Mouse (Mus musculus) limb, embryonic 12.5 days (tissue): ENCODE results near the gene Pkd2l1. TPM values are rescaled to one million over a fixed set of nuclear protein-coding genes. Genes with fewer than 3 reads are reported as not detected.

Experiments used
- ATAC-seq: fragments of 200-750 bp; cut with Nextera tagmentation; 2 replicates; pipeline ENCODE4 v1.8.0; 2017; ENCODE audit warnings: low read depth, moderate TSS enrichment; ENCODE audit not compliant: insufficient number of reproducible peaks, insufficient read depth, low FRiP score, low TSS enrichment
- H3K27ac ChIP-seq: fragments of 300-500 bp; sonication (generic); 2 replicates; pipeline ENCODE4 v1.5.1; 2016; ENCODE audit warnings: mild to moderate bottlenecking, moderate library complexity
- H3K27me3 ChIP-seq: fragments of 300-500 bp; sonication (generic); 2 replicates; pipeline ENCODE4 v1.6.1; 2016; ENCODE audit warnings: mild to moderate bottlenecking, moderate library complexity
- H3K36me3 ChIP-seq: fragments of 300-500 bp; sonication (generic); 2 replicates; pipeline ENCODE4 v1.6.1; 2016; ENCODE audit warnings: mild to moderate bottlenecking, moderate library complexity
- H3K4me1 ChIP-seq: fragments of 300-500 bp; sonication (generic); replicated peaks from 2 replicates; pipeline ENCODE4 v1.6.1; 2016
- H3K4me2 ChIP-seq: fragments of 300-500 bp; sonication (generic); 2 replicates; pipeline ENCODE4 v1.6.1; 2016; ENCODE audit warnings: mild to moderate bottlenecking, moderate library complexity
- H3K4me3 ChIP-seq: fragments of 300-500 bp; sonication (generic); replicated peaks from 2 replicates; pipeline ENCODE4 v1.5.1; 2016; ENCODE audit warnings: mild to moderate bottlenecking
- H3K9ac ChIP-seq: fragments of 300-500 bp; sonication (generic); replicated peaks from 2 replicates; pipeline ENCODE4 v1.6.1; 2016; ENCODE audit warnings: mild to moderate bottlenecking, moderate library complexity
- H3K9me3 ChIP-seq: fragments of 300-500 bp; sonication (generic); 2 replicates; pipeline ENCODE4 v1.6.1; 2016; ENCODE audit warnings: mild to moderate bottlenecking, moderate library complexity
- WGBS: fragments of 180-500 bp; shearing (Covaris S2); methylation state at CpG from one replicate; pipeline ENCODE4 v1.1.7; 2016; 5-methylcytosine and 5-hydroxymethylcytosine counted together
- polyA plus RNA-seq: library from polyadenylated mRNA; unstranded; fragments of >200 nt; fragmentation: Nextera tagmentation; extraction: Ambion mirVana; gene quantifications from 2 replicates; pipeline ENCODE4 v1.2.1, GENCODE M21; 2016

Pkd2l1 gene
- polyA plus RNA-seq, 1 experiment from 2014 or later, result not detected

DNA sequence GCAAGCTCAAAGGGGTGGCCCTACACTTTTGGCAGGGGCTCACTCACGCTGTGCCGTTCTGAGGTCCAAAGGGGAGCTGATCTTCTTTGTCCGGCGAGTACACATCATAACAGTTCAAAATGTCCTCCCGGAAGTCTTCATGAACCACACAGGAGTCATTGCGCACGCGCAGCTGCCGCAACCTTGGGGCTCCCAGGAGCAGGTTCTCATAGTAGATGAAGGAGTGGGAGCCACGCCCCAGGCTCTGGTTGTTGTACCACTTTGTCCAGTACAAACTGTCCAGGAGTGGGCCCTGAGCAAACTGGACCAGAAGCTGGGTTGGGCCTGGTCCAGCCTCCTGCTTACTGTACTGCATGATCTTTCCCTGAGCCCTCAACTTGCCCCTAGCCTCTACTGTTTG, 35.2 kb downstream of the Pkd2l1 start:
- Histone ChIP-seq H3K9ac (no peak overlapping the region), H3K9me3 (no peaks in the 10 kb centered on the region), H3K36me3 (no peaks in the 10 kb centered on the region), H3K4me1 (no peaks in the 10 kb centered on the region), H3K4me2 (no peak overlapping the region), H3K27ac (no peak overlapping the region), H3K27me3 (peaks cover 29% of the 10 kb centered on the region), H3K4me3 (no peak overlapping the region)
- WGBS, result 93% methylated on average over 10 of the region's 10 CpGs
- no peak for ATAC-seq

- Histone ChIP-seq H3K27me3 (peaks cover 38% of the 10 kb centered on the region), H3K9me3 (no peaks in the 10 kb centered on the region), H3K36me3 (no peaks in the 10 kb centered on the region), H3K27ac (no peak overlapping the region), H3K9ac (no peak overlapping the region), H3K4me1 (no peaks in the 10 kb centered on the region), H3K4me2 (no peak overlapping the region), H3K4me3 (no peak overlapping the region)
- ATAC-seq, result no peak
- 81% methylated on average over 5 of the region's 5 CpGs for WGBS
These were observed 38.5 kb downstream of the Pkd2l1 start for GRCm38 (mm10) chr19:44153781-44154180.

GRCm38 (mm10) chr19:44148991-44149390, 43.3 kb downstream of the Pkd2l1 start:
- no peak for ATAC-seq
- Histone ChIP-seq H3K9ac (no peak overlapping the region), H3K4me1 (peaks cover 7% of the 10 kb centered on the region), H3K4me3 (no peak overlapping the region), H3K9me3 (no peaks in the 10 kb centered on the region), H3K36me3 (peaks cover 8% of the 10 kb centered on the region), H3K27ac (no peak overlapping the region), H3K27me3 (peaks cover 27% of the 10 kb centered on the region), H3K4me2 (no peak overlapping the region)
- WGBS, result 70% methylated on average over 2 of the region's 2 CpGs

GRCm38 (mm10) chr19:44148345-44148744, 43.9 kb downstream of the Pkd2l1 start:
- Histone ChIP-seq H3K27me3 (peaks cover 24% of the 10 kb centered on the region), H3K9me3 (no peaks in the 10 kb centered on the region), H3K4me3 (no peak overlapping the region), H3K4me1 (peaks cover 7% of the 10 kb centered on the region), H3K36me3 (peaks cover 13% of the 10 kb centered on the region), H3K27ac (no peak overlapping the region), H3K9ac (no peak overlapping the region), H3K4me2 (no peak overlapping the region)
- no peak for ATAC-seq
- 28% methylated on average over 2 of the region's 2 CpGs for WGBS

DNA sequence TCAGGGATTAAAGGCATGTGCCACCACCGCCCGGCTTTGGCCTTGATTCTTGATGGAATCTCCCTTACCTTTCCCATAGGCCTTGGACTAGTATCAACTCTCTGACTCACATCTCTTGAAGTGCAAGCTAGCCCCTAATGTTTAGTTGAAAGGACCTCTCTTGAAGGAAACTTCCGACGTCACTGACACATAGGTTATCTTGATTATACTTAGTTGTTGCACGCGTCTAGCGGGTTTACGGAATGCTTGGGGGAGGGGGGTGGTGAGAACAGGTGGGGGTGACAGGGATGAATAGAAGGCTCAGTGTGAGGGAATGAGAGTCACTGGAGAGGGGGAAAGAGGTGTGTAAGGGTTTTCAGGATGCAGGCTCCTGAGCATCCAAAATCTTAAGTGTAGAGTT, 45.3 kb downstream of the Pkd2l1 start:
- peaks cover 27% of the 10 kb centered on the region for H3K36me3 ChIP-seq
- H3K27ac ChIP-seq, result no peak overlapping the region
- peaks cover 14% of the 10 kb centered on the region; the same call in 1 of the 2 replicates for H3K27me3 ChIP-seq
- H3K4me1 ChIP-seq, result peaks cover 7% of the 10 kb centered on the region
- no peaks in the 10 kb centered on the region for H3K9me3 ChIP-seq
- no peak overlapping the region for H3K4me3 ChIP-seq
- no peak overlapping the region for H3K9ac ChIP-seq
- ATAC-seq, result no peak
- no peak overlapping the region for H3K4me2 ChIP-seq
- 96% methylated on average over 8 of the region's 8 CpGs for WGBS

DNA sequence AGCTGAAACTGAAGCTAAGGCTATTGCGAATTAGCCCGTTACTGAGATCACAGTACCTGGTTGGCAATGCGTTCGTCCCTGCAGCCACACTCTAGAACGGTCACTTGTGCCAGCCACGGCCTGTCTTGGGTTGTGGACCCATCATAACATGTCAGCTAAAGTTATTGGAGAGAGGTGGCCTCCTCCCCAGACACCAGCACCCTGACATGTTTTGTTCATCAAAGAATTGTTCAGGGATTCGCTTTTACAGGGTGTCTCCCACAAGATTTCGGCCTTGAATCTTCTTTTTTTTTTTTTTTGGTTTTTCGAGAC, 45.7 kb downstream of the Pkd2l1 start:
- H3K9ac ChIP-seq, result peak overlapping the region; percentile 77
- 62% methylated on average over 9 of the region's 9 CpGs for WGBS
- peaks cover 32% of the 10 kb centered on the region for H3K36me3 ChIP-seq
- no peaks in the 10 kb centered on the region for H3K9me3 ChIP-seq
- no peak overlapping the region for H3K27ac ChIP-seq
- peak overlapping the region; percentile 78 for H3K4me2 ChIP-seq
- peaks cover 13% of the 10 kb centered on the region; the same call in 1 of the 2 replicates for H3K27me3 ChIP-seq
- H3K4me3 ChIP-seq, result peak overlapping the region; percentile 72
- no peak for ATAC-seq
- H3K4me1 ChIP-seq, result peaks cover 7% of the 10 kb centered on the region

DNA sequence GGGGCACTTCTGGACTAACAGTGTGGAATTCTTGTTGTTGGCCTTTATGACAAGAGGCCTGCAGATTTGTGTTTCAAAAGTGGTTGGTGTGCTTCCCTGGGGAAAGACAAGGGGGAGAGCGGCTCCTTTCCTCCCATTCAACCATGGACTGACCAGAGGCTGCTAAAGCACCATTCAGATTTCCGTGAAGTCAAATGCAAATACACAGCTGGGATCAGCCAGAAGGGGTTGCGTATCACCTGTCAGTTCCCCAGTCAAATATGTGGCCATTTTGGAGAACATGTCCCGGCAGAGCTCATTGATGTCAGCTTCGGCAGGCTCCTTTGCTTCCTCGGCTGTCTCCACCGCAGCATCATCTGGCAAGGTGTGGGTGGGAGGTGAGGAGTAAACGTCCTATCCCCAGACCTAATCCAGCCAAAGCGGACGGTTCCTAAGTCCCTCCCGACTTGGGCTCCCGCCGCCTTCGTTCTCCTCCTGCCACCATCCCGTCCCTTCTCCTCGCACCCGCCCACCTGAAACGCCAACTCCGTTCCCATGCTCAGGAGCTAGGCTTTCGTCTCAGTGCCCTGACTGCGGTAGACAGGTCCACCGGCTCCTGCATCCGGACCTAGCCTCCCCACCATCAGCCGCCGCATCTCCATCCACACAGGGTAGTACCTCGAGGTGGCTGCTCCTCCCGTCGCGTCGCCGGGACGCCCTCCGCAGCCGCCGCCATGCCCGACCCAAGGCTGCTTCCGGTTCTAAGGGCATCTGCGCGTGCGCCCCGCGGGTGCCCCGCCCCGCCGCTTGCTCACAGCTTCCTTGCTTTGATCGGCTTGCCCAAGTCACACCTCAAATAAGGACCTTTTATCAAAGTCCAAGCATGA, 46.3 kb downstream of the Pkd2l1 start, which contains the start of gene Bloc1s2:
Gene Bloc1s2 (minus strand): TSS at position 745 of the 866 bp plus-strand sequence.
- WGBS, result 3% methylated on average over 46 of the region's 46 CpGs
- Histone ChIP-seq H3K4me1 (peaks cover 7% of the 10 kb centered on the region), H3K27me3 (0 out of 2 replicates have a peak, but pooled peaks cover 9% of the 10 kb centered on the region), H3K4me3 (peak within 1 kb of the TSS; percentile 72), H3K36me3 (peaks cover 37% of the 10 kb centered on the region), H3K9me3 (no peaks in the 10 kb centered on the region), H3K9ac (peak within 1 kb of the TSS; percentile 77), H3K4me2 (peak within 1 kb of the TSS; percentile 78), H3K27ac (0 out of 2 replicates have a peak within 1 kb of the TSS, but pooled peaks have one; percentile 50)
- peak; percentile 81 for ATAC-seq

- peaks cover 50% of the 10 kb centered on the region for H3K36me3 ChIP-seq
- H3K4me1 ChIP-seq, result peaks cover 7% of the 10 kb centered on the region
- no peak overlapping the region for H3K9ac ChIP-seq
- H3K4me2 ChIP-seq, result no peak overlapping the region
- no peaks in the 10 kb centered on the region for H3K9me3 ChIP-seq
- H3K4me3 ChIP-seq, result no peak overlapping the region
- H3K27ac ChIP-seq, result no peak overlapping the region
- WGBS, result 88% methylated on average over 9 of the region's 9 CpGs
- H3K27me3 ChIP-seq, result 0 out of 2 replicates have a peak, but pooled peaks cover 9% of the 10 kb centered on the region
- no peak for ATAC-seq
These were observed 47.9 kb downstream of the Pkd2l1 start for GRCm38 (mm10) chr19:44144366-44144765.

DNA sequence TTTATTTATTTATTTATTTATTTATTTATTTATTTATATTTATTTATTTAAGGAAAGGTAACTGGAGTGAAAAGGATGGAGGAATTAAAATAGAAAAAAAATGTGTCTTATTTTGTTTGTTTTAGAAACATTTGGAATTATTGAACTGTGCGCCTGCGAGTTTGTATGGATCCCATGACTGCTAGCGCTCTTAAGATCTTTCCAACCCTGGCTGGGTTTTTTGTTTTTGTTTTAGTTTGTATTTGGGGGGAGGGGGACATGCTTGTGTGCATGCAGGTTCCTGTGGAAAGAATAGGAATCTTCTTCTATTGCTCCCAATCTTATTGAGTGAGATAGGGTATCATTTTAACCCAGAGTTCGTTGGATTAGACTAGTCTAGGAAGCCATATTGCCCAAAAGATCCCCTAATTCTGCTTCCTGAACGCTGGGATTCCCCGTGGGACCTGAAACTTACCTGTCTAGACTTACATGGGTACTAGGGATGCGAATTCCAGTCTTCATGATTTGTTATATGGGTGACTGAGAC, 56.2 kb downstream of the Pkd2l1 start:
- H3K36me3 ChIP-seq, result peaks cover 34% of the 10 kb centered on the region
- no peak overlapping the region for H3K9ac ChIP-seq
- H3K9me3 ChIP-seq, result no peaks in the 10 kb centered on the region; the same call in 1 of the 2 replicates
- H3K4me1 ChIP-seq, result peaks cover 8% of the 10 kb centered on the region
- no peaks in the 10 kb centered on the region for H3K27me3 ChIP-seq
- peak overlapping the region; percentile 72 for H3K4me3 ChIP-seq
- ATAC-seq, result no peak
- H3K4me2 ChIP-seq, result peak overlapping the region; percentile 53
- 31% methylated on average over 7 of the region's 7 CpGs for WGBS
- no peak overlapping the region; the same call in 1 of the 2 replicates for H3K27ac ChIP-seq

GRCm38 (mm10) chr19:44135072-44135959, 56.9 kb downstream of the Pkd2l1 start, which contains the start of gene Cwf19l1:
Gene Cwf19l1 (minus strand): TSS chr19:44135876.
- no peaks in the 10 kb centered on the region; the same call in 1 of the 2 replicates for H3K9me3 ChIP-seq
- H3K36me3 ChIP-seq, result peaks cover 36% of the 10 kb centered on the region
- H3K9ac ChIP-seq, result peak within 1 kb of the TSS; percentile 69
- peak within 1 kb of the TSS; percentile 72 for H3K4me2 ChIP-seq
- peak; percentile 87 for ATAC-seq
- under 1% methylated on average over 45 of the region's 45 CpGs for WGBS
- peak within 1 kb of the TSS; percentile 72 for H3K4me3 ChIP-seq
- peaks cover 8% of the 10 kb centered on the region for H3K4me1 ChIP-seq
- H3K27me3 ChIP-seq, result no peaks in the 10 kb centered on the region
- H3K27ac ChIP-seq, result peak within 1 kb of the TSS; percentile 94

DNA sequence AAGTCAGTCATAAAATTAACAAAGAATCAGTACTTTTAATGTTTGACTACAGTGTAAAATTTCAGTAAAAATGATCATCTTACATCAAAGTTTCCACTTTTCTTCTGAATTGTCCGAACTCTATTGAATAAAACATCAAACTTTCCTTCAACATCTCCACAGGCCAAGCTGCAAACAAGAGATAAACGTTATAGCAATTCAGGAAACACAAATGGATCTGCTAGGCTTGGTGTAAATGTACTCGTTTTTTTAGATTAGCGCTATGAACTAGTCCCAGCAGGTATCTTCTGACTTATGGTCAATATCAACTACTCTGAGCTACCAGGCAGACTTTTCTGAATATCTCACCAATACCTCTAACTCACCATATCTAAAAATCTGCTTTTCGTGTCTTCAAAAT, 59.3 kb downstream of the Pkd2l1 start:
- H3K36me3 ChIP-seq, result peaks cover 35% of the 10 kb centered on the region
- 90% methylated on average over 5 of the region's 5 CpGs for WGBS
- H3K27me3 ChIP-seq, result no peaks in the 10 kb centered on the region
- no peak overlapping the region for H3K27ac ChIP-seq
- H3K4me3 ChIP-seq, result no peak overlapping the region
- ATAC-seq, result no peak
- peaks cover 8% of the 10 kb centered on the region for H3K4me1 ChIP-seq
- no peaks in the 10 kb centered on the region for H3K9me3 ChIP-seq
- H3K9ac ChIP-seq, result no peak overlapping the region
- H3K4me2 ChIP-seq, result no peak overlapping the region
